Mouse (Mus musculus): Measurements from ENCODE around the gene Chmp1a. TPM values are rescaled to one million over a fixed set of nuclear protein-coding genes. Genes with fewer than 3 reads are reported as not detected.

Chmp1a gene
- polyA plus RNA-seq, 2 experiments = 93.6 to 128 TPM

DNA sequence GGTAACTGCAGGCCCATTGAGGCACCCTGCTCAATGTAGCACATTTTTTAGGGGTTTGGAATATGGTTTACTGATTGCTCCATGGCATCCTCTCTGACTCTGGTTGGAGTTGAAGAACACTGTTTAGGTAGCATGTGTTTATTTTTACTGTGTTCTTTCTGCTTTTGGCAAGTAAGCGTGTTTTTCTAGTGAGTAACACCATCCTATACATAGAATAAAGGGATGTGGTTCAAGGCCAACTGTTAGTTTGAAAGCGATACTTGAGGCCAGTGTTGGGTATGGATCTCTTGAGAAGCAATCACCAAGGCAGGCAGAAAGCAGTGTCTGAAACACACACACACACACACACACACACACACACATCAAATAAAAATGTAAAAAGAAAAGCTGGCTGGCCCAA lies 24.6 kb downstream of the Chmp1a start:
- Histone ChIP-seq H3K27ac (replicated peaks; ENCODE audit: low read depth, low read length) (no peak overlapping the region), H3K9ac (ENCODE audit: low read depth, low read length, severe bottlenecking) (no peak overlapping the region), H3K4me2 (replicated peaks; ENCODE audit: low read depth, low read length, severe bottlenecking) (no peak overlapping the region), H3K27me3 (ENCODE audit: control insufficient read depth, insufficient read depth, low read length) (no peaks in the 10 kb centered on the region), H3K9me3 (ENCODE audit: control insufficient read depth, low read length) (no peaks in the 10 kb centered on the region), H3K4me3 (replicated peaks; ENCODE audit: low read length) (no peak overlapping the region), H3K4me1 (ENCODE audit: control insufficient read depth, insufficient read depth, low read length) (peaks cover 11% of the 10 kb centered on the region), H3K36me3 (ENCODE audit: control insufficient read depth, insufficient read depth, low read length) (no peaks in the 10 kb centered on the region)
- no peak for TF ChIP-seq POLR2A (IDR thresholded peaks at IDR 0.05; ENCODE audit: borderline replicate concordance, extremely low read depth, insufficient read depth, insufficient read length)
- no peak for ATAC-seq (ENCODE audit: low FRiP score, low read depth)
- no peak for DNase-seq (ENCODE audit: low spot score)
- 89% methylated on average over 2 of the region's 2 CpGs for WGBS

- no peak for DNase-seq (ENCODE audit: low spot score)
- Histone ChIP-seq H3K27ac (replicated peaks; ENCODE audit: low read depth, low read length) (peak within 1 kb of the TSS; percentile 9), H3K9ac (ENCODE audit: low read depth, low read length, severe bottlenecking) (0 out of 2 replicates have a peak within 1 kb of the TSS, but pooled peaks have one; percentile 18), H3K27me3 (ENCODE audit: control insufficient read depth, insufficient read depth, low read length) (no peaks in the 10 kb centered on the region), H3K4me2 (replicated peaks; ENCODE audit: low read depth, low read length, severe bottlenecking) (no peak within 1 kb of the TSS), H3K36me3 (ENCODE audit: control insufficient read depth, insufficient read depth, low read length) (no peaks in the 10 kb centered on the region), H3K9me3 (ENCODE audit: control insufficient read depth, low read length) (no peaks in the 10 kb centered on the region), H3K4me3 (replicated peaks; ENCODE audit: low read length) (no peak within 1 kb of the TSS), H3K4me1 (ENCODE audit: control insufficient read depth, insufficient read depth, low read length) (peaks cover 11% of the 10 kb centered on the region)
- TF ChIP-seq POLR2A (IDR thresholded peaks at IDR 0.05; ENCODE audit: borderline replicate concordance, extremely low read depth, insufficient read depth, insufficient read length) = no peak
- peak; percentile 38; the same call in 1 of the 2 replicates for ATAC-seq (ENCODE audit: low FRiP score, low read depth)
- 17% methylated on average over 19 of the region's 19 CpGs for WGBS
Measured at GRCm38 (mm10) chr8:123185566-123186409, 26.8 kb downstream of the Chmp1a start, which contains the start of gene Dpep1. Gene Dpep1, plus strand, starts transcription at chr8:123186242.

DNA sequence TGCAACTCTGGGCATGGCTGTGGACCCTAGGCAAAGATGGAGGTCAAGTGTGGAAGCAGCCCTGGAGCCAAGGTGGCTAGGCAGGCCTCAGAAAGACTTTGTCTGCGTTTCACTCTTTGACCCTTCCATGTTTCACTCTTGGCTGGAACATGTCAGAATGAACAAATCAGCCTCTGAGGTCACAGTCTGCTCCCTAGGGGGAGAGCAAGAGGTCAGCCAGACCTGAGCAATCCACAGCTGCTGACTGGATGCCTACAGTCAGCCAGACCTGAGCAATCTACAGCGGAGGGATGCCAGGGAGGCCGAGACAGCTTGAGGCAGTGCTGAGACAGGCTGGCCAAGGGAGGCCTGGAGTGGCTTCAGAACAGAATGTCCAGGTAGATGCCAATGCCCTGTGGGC lies 31.2 kb downstream of the Chmp1a start:
- ATAC-seq (ENCODE audit: low FRiP score, low read depth) = no peak
- 56% methylated on average over 3 of the region's 3 CpGs for WGBS
- no peak for DNase-seq (ENCODE audit: low spot score)

DNA sequence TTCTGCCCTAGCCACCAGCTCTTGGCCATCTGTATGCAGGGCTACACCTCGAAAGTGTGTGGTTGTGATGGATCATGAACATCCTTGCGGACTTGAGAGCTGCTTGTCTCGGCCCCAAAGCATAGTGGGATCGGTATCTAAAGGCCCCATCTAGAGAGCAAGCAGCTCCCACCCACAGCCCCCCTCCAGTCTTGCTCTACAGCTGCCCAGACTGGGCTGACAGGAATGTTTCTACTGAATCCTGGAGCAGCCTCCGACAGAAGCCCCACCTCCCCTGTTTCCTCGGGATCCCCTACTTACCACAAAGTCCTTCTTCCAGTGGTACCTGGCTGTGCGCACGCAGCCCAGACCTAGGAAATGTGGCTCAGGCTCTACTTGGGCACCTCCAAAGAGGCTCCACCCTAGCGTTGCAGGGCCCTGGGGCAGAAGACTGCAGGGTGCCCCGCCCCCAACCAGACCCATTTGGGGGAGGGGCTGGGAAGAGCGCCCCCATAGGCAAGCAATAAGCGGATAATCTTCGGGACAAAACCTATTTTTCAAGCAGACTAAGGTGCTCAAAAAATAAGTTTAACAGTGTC lies 54.6 kb downstream of the Chmp1a start, which contains the start of gene Sult5a1:
TSS of gene Sult5a1 (minus strand) at position 428 of the 578 bp plus-strand sequence.
- Histone ChIP-seq H3K4me2 (replicated peaks; ENCODE audit: low read depth, low read length, severe bottlenecking) (peak within 1 kb of the TSS; percentile 38), H3K9me3 (ENCODE audit: control insufficient read depth, low read length) (no peaks in the 10 kb centered on the region), H3K36me3 (ENCODE audit: control insufficient read depth, insufficient read depth, low read length) (no peaks in the 10 kb centered on the region), H3K4me3 (replicated peaks; ENCODE audit: low read length) (peak within 1 kb of the TSS; percentile 25), H3K27ac (replicated peaks; ENCODE audit: low read depth, low read length) (0 out of 2 replicates have a peak within 1 kb of the TSS, but pooled peaks have one; percentile 19), H3K27me3 (ENCODE audit: control insufficient read depth, insufficient read depth, low read length) (no peaks in the 10 kb centered on the region), H3K9ac (ENCODE audit: low read depth, low read length, severe bottlenecking) (peak within 1 kb of the TSS; percentile 40), H3K4me1 (ENCODE audit: control insufficient read depth, insufficient read depth, low read length) (peaks cover 13% of the 10 kb centered on the region)
- DNase-seq (ENCODE audit: low spot score) (peak; percentile 25), ATAC-seq (ENCODE audit: low FRiP score, low read depth) (peak; percentile 68)
- 27% methylated on average over 13 of the region's 13 CpGs for WGBS
- no peak for TF ChIP-seq POLR2A (IDR thresholded peaks at IDR 0.05; ENCODE audit: borderline replicate concordance, extremely low read depth, insufficient read depth, insufficient read length)

More for the DNA sequence above, 31.2 kb downstream of the Chmp1a start:
- H3K4me3 ChIP-seq (replicated peaks; ENCODE audit: low read length) = no peak overlapping the region
- no peak overlapping the region for H3K27ac ChIP-seq (replicated peaks; ENCODE audit: low read depth, low read length)
- H3K4me1 ChIP-seq (ENCODE audit: control insufficient read depth, insufficient read depth, low read length) = peaks cover 7% of the 10 kb centered on the region
- no peaks in the 10 kb centered on the region; the same call in 1 of the 2 replicates for H3K9me3 ChIP-seq (ENCODE audit: control insufficient read depth, low read length)
- no peak overlapping the region for H3K9ac ChIP-seq (ENCODE audit: low read depth, low read length, severe bottlenecking)
- no peaks in the 10 kb centered on the region for H3K27me3 ChIP-seq (ENCODE audit: control insufficient read depth, insufficient read depth, low read length)
- TF ChIP-seq POLR2A (IDR thresholded peaks at IDR 0.05; ENCODE audit: borderline replicate concordance, extremely low read depth, insufficient read depth, insufficient read length) = no peak
- no peaks in the 10 kb centered on the region for H3K36me3 ChIP-seq (ENCODE audit: control insufficient read depth, insufficient read depth, low read length)
- H3K4me2 ChIP-seq (replicated peaks; ENCODE audit: low read depth, low read length, severe bottlenecking) = no peak overlapping the region

DNA sequence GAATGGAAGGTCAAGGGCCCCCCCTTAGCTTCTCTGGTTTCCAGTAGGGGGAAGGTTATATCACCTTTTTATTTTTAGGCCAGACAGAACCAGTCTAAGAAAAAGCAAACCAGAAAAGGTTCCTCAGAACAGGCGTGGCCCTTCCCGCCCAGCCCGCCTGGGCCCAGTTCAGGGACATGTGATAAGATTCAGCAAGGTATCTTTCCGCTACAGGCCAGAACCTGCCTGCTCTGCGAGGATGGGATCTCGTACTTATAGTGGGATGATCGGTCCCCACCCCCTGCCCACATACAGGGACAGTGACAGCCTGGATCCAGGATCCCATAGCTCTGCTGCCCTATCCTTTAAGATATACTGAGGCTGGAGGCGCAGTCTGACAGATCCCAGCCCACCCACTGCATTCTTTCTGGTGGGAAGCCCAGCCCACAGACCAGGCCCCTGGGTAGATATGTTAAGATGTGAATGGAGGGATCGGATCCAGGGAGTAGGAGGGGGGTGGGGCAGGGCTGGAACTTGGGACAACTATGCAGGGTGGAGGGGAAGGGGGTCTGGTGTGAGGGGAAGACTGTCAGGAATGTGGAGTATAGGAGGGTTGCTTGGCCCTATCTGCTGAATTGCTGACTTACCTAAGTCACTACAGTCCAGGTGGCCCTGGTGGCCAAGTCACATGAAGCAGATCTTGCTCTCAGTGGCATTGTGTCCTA lies 56.3 kb downstream of the Chmp1a start:
- no peak for TF ChIP-seq POLR2A (IDR thresholded peaks at IDR 0.05; ENCODE audit: borderline replicate concordance, extremely low read depth, insufficient read depth, insufficient read length)
- H3K9ac ChIP-seq (ENCODE audit: low read depth, low read length, severe bottlenecking) = no peak overlapping the region
- DNase-seq (ENCODE audit: low spot score) (peak; percentile 8), ATAC-seq (ENCODE audit: low FRiP score, low read depth) (no peak; the same call in 1 of the 2 replicates)
- H3K36me3 ChIP-seq (ENCODE audit: control insufficient read depth, insufficient read depth, low read length) = no peaks in the 10 kb centered on the region
- H3K4me2 ChIP-seq (replicated peaks; ENCODE audit: low read depth, low read length, severe bottlenecking) = no peak overlapping the region
- no peaks in the 10 kb centered on the region for H3K9me3 ChIP-seq (ENCODE audit: control insufficient read depth, low read length)
- 73% methylated on average over 9 of the region's 9 CpGs for WGBS
- no peak overlapping the region for H3K4me3 ChIP-seq (replicated peaks; ENCODE audit: low read length)
- no peaks in the 10 kb centered on the region for H3K27me3 ChIP-seq (ENCODE audit: control insufficient read depth, insufficient read depth, low read length)
- no peak overlapping the region for H3K27ac ChIP-seq (replicated peaks; ENCODE audit: low read depth, low read length)
- H3K4me1 ChIP-seq (ENCODE audit: control insufficient read depth, insufficient read depth, low read length) = peaks cover 13% of the 10 kb centered on the region
